Mouse (Mus musculus) ES-E14 (cell line): Measurements from ENCODE around the gene Stat4. TPM values are rescaled to one million over a fixed set of nuclear protein-coding genes. Genes with fewer than 3 reads are reported as not detected.

Experiments
- DNase-seq: peaks from one replicate; pipeline ENCODE4 v3.0.0-alpha.2; 2013; ENCODE audit warnings: low read depth, low spot score
- H3K27ac ChIP-seq: 2 replicates; pipeline ENCODE4 v1.5.1; 2012; ENCODE audit warnings: low read depth, mild to moderate bottlenecking, low read length, moderate library complexity, mixed read lengths; ENCODE audit not compliant: poor library complexity, insufficient read depth, severe bottlenecking
- H3K36me3 ChIP-seq: 2 replicates; pipeline ENCODE4 v1.6.1; 2012; ENCODE audit warnings: mild to moderate bottlenecking, low read length, moderate library complexity, mixed read lengths; ENCODE audit not compliant: control insufficient read depth, poor library complexity, insufficient read depth, severe bottlenecking
- H3K4me1 ChIP-seq, 2 experiments: fragments of 150-350 bp in 1 of 2; sonication (generic) in 1 of 2; 2 replicates each; pipeline ENCODE4 v1.6.1; 2012; ENCODE audit warnings: low read length in 2 of 2, mild to moderate bottlenecking in 1 of 2, mixed read lengths in 1 of 2; ENCODE audit not compliant: control insufficient read depth in 2 of 2, insufficient read depth in 2 of 2, poor library complexity in 1 of 2
- H3K4me3 ChIP-seq, 2 experiments: fragments of 150-350 bp in 1 of 2; sonication (generic) in 1 of 2; 2 replicates each; pipeline ENCODE4 v1.5.1; 2012; ENCODE audit warnings: low read length in 2 of 2, low read depth in 1 of 2, mild to moderate bottlenecking in 1 of 2, mixed read lengths in 1 of 2; ENCODE audit not compliant: insufficient read depth in 1 of 2, poor library complexity in 1 of 2, severe bottlenecking in 1 of 2
- H3K9ac ChIP-seq: 2 replicates; pipeline ENCODE4 v1.6.1; 2012; ENCODE audit warnings: low read depth, mild to moderate bottlenecking, low read length, mixed read lengths; ENCODE audit not compliant: poor library complexity, insufficient read depth, severe bottlenecking
- H3K9me3 ChIP-seq: fragments of 150-350 bp; sonication (generic); 2 replicates; pipeline ENCODE4 v1.6.1; 2012; ENCODE audit warnings: low read depth, mild to moderate bottlenecking, low read length; ENCODE audit not compliant: control insufficient read depth, insufficient read depth
- CHD2 ChIP-seq: IDR thresholded peaks from 2 replicates; pipeline ENCODE4 v1.6.1; 2014; ENCODE audit warnings: mild to moderate bottlenecking, low read depth, low read length, inconsistent platforms
- HCFC1 ChIP-seq: IDR thresholded peaks from 2 replicates; pipeline ENCODE4 v1.6.1; 2012; ENCODE audit warnings: low read length, inconsistent platforms, borderline replicate concordance; ENCODE audit not compliant: insufficient read depth
- MAFK ChIP-seq: IDR thresholded peaks from 2 replicates; pipeline ENCODE4 v1.6.1; 2014; ENCODE audit warnings: mild to moderate bottlenecking, low read depth, low read length, inconsistent platforms; ENCODE audit not compliant: insufficient read depth
- ZC3H11A ChIP-seq: IDR thresholded peaks from 2 replicates; pipeline ENCODE4 v1.6.1; 2012; ENCODE audit warnings: low read depth, mild to moderate bottlenecking, inconsistent platforms, low read length, borderline replicate concordance
- ZNF384 ChIP-seq: IDR thresholded peaks from 2 replicates; pipeline ENCODE4 v1.6.1; 2012; ENCODE audit warnings: low read depth, low read length, inconsistent platforms
- in situ Hi-C, 2 experiments: fragments of 600-800 bp; cut with MboI; formaldehyde crosslinking; loops; one replicate each; pipeline ENCODE4 v1.15.1; 2025; ENCODE audit warnings: low sequenced_read_pairs in 2 of 2, inconsistent platforms in 1 of 2; ENCODE audit not compliant: unreplicated experiment in 2 of 2
- total RNA-seq: library from RNA; depleted of rRNA; stranded (reverse); fragments of 300-350 nt; gene quantifications from 2 replicates; pipeline ENCODE4 v1.2.3, GENCODE M21; 2012

The Stat4 gene
- total RNA-seq, 1 experiment = 3.8 TPM

GRCm38 (mm10) chr1:52133254-52133653 lies 146.3 kb downstream of the Stat4 start:
- H3K4me3 ChIP-seq = no peak overlapping the region
- in situ Hi-C loops = no loop called here
- no peak for TF ChIP-seq ZNF384
- no peak for TF ChIP-seq ZC3H11A
- no peak for TF ChIP-seq MAFK
- no peak for TF ChIP-seq HCFC1
- no peak for TF ChIP-seq CHD2

GRCm38 (mm10) chr1:52137292-52137691 lies 150.3 kb downstream of the Stat4 start:
- H3K9ac ChIP-seq = no peak overlapping the region
- no peak for TF ChIP-seq ZNF384
- TF ChIP-seq HCFC1 = no peak
- DNase-seq = no peak
- no peak overlapping the region for H3K27ac ChIP-seq
- no peaks in the 10 kb centered on the region for H3K36me3 ChIP-seq
- H3K4me1 ChIP-seq = no peaks in the 10 kb centered on the region
- no peaks in the 10 kb centered on the region for H3K9me3 ChIP-seq
- in situ Hi-C loops = no loop called here
- H3K4me3 ChIP-seq = no peak overlapping the region

More at GRCm38 (mm10) chr1:52133254-52133653, 146.3 kb downstream of the Stat4 start:
- H3K4me1 ChIP-seq = no peaks in the 10 kb centered on the region; a peak in 1 of 4 replicates
- no peak overlapping the region for H3K9ac ChIP-seq
- no peak for DNase-seq
- no peaks in the 10 kb centered on the region for H3K36me3 ChIP-seq
- H3K9me3 ChIP-seq = no peaks in the 10 kb centered on the region
- no peak overlapping the region for H3K27ac ChIP-seq

GRCm38 (mm10) chr1:52140534-52140933 lies 153.6 kb downstream of the Stat4 start:
- no peak for TF ChIP-seq HCFC1
- no peak for TF ChIP-seq ZNF384
- no peak for TF ChIP-seq ZC3H11A
- TF ChIP-seq CHD2 = no peak
- TF ChIP-seq MAFK = no peak
- no peaks in the 10 kb centered on the region; the same call in 1 of the 2 replicates for H3K36me3 ChIP-seq
- in situ Hi-C loops = no loop called here
- H3K9ac ChIP-seq = no peak overlapping the region
- no peak overlapping the region for H3K27ac ChIP-seq
- no peak overlapping the region for H3K4me3 ChIP-seq
- DNase-seq = no peak
- no peaks in the 10 kb centered on the region for H3K4me1 ChIP-seq
- no peaks in the 10 kb centered on the region for H3K9me3 ChIP-seq

GRCm38 (mm10) chr1:52141482-52141881 lies 154.5 kb downstream of the Stat4 start:
- in situ Hi-C loops = no loop called here
- H3K36me3 ChIP-seq = no peaks in the 10 kb centered on the region; the same call in 1 of the 2 replicates
- no peaks in the 10 kb centered on the region for H3K4me1 ChIP-seq
- H3K9me3 ChIP-seq = no peaks in the 10 kb centered on the region
- TF ChIP-seq CHD2 = no peak
- TF ChIP-seq ZNF384 = no peak
- TF ChIP-seq ZC3H11A = no peak
- TF ChIP-seq HCFC1 = no peak
- no peak for TF ChIP-seq MAFK
- H3K27ac ChIP-seq = no peak overlapping the region
- H3K9ac ChIP-seq = no peak overlapping the region
- no peak for DNase-seq
- no peak overlapping the region for H3K4me3 ChIP-seq

GRCm38 (mm10) chr1:52142117-52142516 lies 155.2 kb downstream of the Stat4 start:
- in situ Hi-C loops = no loop called here
- Histone ChIP-seq H3K27ac (no peak overlapping the region), H3K36me3 (no peaks in the 10 kb centered on the region; the same call in 1 of the 2 replicates), H3K4me1 (no peaks in the 10 kb centered on the region), H3K9me3 (no peaks in the 10 kb centered on the region), H3K4me3 (no peak overlapping the region), H3K9ac (no peak overlapping the region)
- TF ChIP-seq CHD2 = no peak
- no peak for TF ChIP-seq ZC3H11A
- no peak for TF ChIP-seq HCFC1
- no peak for TF ChIP-seq ZNF384
- TF ChIP-seq MAFK = no peak
- no peak for DNase-seq
